Mouse (Mus musculus): ENCODE measurements at regions not wholly inside any gene's neighbourhood (a gene's known extent, or its start where the extent isn't known, plus 50 kb on each side); places are given as distances from the start of the nearest gene placed in this dataset.

GRCm38 (mm10) chr14:78438064-78438677 is 98.4 kb downstream of the Akap11 start:
- in situ Hi-C loops (cut with MboI, MseI): loop anchor here (5.0 kb wide), 1 partner anchor 131 kb away; the partner anchor contains the start of gene Tnfsf11

- in situ Hi-C loops (cut with MboI, MseI): loop anchor here (5.0 kb wide), 1 partner anchor 129 kb away; the partner anchor contains the start of gene Tnfsf11
Measured at GRCm38 (mm10) chr14:78436586-78436985, 100.0 kb downstream of the Akap11 start.

- in situ Hi-C loops (cut with MboI, MseI): loop anchor here (5.0 kb wide), 1 partner anchor 129 kb away; the partner anchor contains the start of gene Tnfsf11
Measured at GRCm38 (mm10) chr14:78435982-78436381, 100.6 kb downstream of the Akap11 start.

- in situ Hi-C loops (cut with MboI, MseI): loop anchor here (5.0 kb wide), 1 partner anchor 128 kb away; the partner anchor contains the start of gene Tnfsf11
Measured at GRCm38 (mm10) chr14:78435561-78435960, 101.0 kb downstream of the Akap11 start.

- in situ Hi-C loops (cut with MboI, MseI): loop anchor here (5.0 kb wide), 3 partner anchors 38 to 127 kb away; partner anchors contain the start of gene Tnfsf11
Measured at GRCm38 (mm10) chr14:78434753-78435152, 101.9 kb downstream of the Akap11 start.

- in situ Hi-C loops (cut with MboI, MseI): loop anchor here (5.0 kb wide), 2 partner anchors 38 to 67 kb away; no protein-coding TSS in a partner anchor
Measured at GRCm38 (mm10) chr14:78434126-78434525, 102.5 kb downstream of the Akap11 start.

GRCm38 (mm10) chr14:78432471-78432870 is 104.1 kb downstream of the Akap11 start:
- in situ Hi-C loops (cut with MboI, MseI): loop anchor here (5.0 kb wide), 2 partner anchors 40 to 65 kb away; no protein-coding TSS in a partner anchor

- in situ Hi-C loops (cut with MboI, MseI): loop anchor here (5.0 kb wide), 2 partner anchors 40 to 65 kb away; no protein-coding TSS in a partner anchor
Measured at GRCm38 (mm10) chr14:78431931-78432330, 104.7 kb downstream of the Akap11 start.

- in situ Hi-C loops (cut with MboI, MseI): loop anchor here (5.0 kb wide), 2 partner anchors 41 to 64 kb away; no protein-coding TSS in a partner anchor
Measured at GRCm38 (mm10) chr14:78431406-78431805, 105.2 kb downstream of the Akap11 start.

- in situ Hi-C loops (cut with MboI, MseI): no loop called here
Measured at GRCm38 (mm10) chr14:78428233-78429019, 108.2 kb downstream of the Akap11 start.

GRCm38 (mm10) chr14:78427062-78427461 is 109.5 kb downstream of the Akap11 start:
- in situ Hi-C loops (cut with MboI, MseI): no loop called here

GRCm38 (mm10) chr14:78422601-78423000 is 114.0 kb downstream of the Akap11 start:
- in situ Hi-C loops (cut with MboI, MseI): no loop called here

GRCm38 (mm10) chr14:78420966-78421365 is 113.1 kb upstream of the Tnfsf11 start:
- in situ Hi-C loops (cut with MboI, MseI): no loop called here

GRCm38 (mm10) chr14:78420176-78420575 is 112.3 kb upstream of the Tnfsf11 start:
- in situ Hi-C loops (cut with MboI, MseI): no loop called here

- in situ Hi-C loops (cut with MboI, MseI): no loop called here
Measured at GRCm38 (mm10) chr14:78405568-78405967, 97.7 kb upstream of the Tnfsf11 start.

GRCm38 (mm10) chr14:78397914-78398313 is 90.1 kb upstream of the Tnfsf11 start:
- in situ Hi-C loops (cut with MboI, MseI): no loop called here

GRCm38 (mm10) chr14:78395631-78396030 is 87.8 kb upstream of the Tnfsf11 start:
- in situ Hi-C loops (cut with MboI, MseI): no loop called here

- in situ Hi-C loops (cut with MboI, MseI): no loop called here
Measured at GRCm38 (mm10) chr14:78387011-78387410, 79.2 kb upstream of the Tnfsf11 start.

GRCm38 (mm10) chr14:78384370-78384769 is 76.5 kb upstream of the Tnfsf11 start:
- in situ Hi-C loops (cut with MboI, MseI): no loop called here

GRCm38 (mm10) chr14:78383256-78383709 is 75.4 kb upstream of the Tnfsf11 start:
- in situ Hi-C loops (cut with MboI, MseI): no loop called here

GRCm38 (mm10) chr14:78380011-78380410 is 72.2 kb upstream of the Tnfsf11 start:
- in situ Hi-C loops (cut with MboI, MseI): no loop called here

GRCm38 (mm10) chr14:78376591-78376990 is 68.7 kb upstream of the Tnfsf11 start:
- in situ Hi-C loops (cut with MboI, MseI): loop anchor here (5.0 kb wide), 1 partner anchor 36 kb away; no protein-coding TSS in a partner anchor
